Mouse (Mus musculus) spleen, postnatal 4 days (tissue): Measurements from ENCODE around the gene Syt2.

ENCODE experiments used
- DNase-seq, 2 experiments: peaks; one replicate each; pipeline ENCODE4 v3.0.0; 2022; ENCODE audit warnings: low spot score in 2 of 2

The Syt2 gene

DNA sequence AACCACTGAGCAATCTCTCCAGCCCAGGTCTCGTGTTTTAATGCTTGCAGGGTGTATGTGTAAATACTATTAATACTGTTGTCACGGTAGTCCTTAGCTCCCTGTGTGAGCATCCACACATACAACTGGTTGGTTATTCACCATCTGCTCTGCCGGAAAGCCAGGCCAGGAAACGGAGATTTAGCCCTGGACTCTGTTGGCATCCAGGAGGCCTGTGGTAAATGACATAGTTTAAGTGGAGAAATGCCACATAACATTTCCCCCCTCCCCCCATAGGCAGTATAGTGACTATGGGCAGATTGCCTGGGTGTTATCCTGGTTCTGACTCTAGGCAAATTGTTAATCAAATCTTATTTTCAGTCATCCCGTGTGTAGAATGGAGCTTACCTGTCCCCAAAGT, 4.3 kb downstream of the Syt2 start:
- no peak for DNase-seq

- peak in 1 of 2 experiments; percentile 28 for DNase-seq
Observed at GRCm38 (mm10) chr1:134651268-134651850, 4.9 kb downstream of the Syt2 start.

GRCm38 (mm10) chr1:134651851-134652398, 5.4 kb downstream of the Syt2 start:
- DNase-seq: no peak

GRCm38 (mm10) chr1:134653603-134654257, 7.3 kb downstream of the Syt2 start:
- DNase-seq: no peak

DNA sequence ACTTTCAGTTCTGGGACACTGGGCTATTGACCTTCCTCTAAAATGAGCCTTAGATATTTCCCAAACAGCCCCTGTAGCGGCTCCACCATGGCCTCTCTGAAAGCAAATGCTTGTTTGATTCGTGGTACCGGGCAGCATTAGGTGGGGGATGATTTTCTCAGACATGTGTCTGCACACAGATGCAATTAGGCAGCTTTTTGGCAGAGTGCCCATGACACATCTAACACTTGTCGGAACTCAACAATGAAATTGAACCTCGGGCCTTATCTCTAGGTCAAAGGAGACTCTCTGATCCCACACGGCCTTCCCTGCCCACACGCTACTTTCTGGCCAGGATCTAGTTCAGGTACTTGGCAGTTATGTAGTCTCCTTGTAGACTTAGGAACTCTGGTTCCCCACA, 12.4 kb downstream of the Syt2 start:
- DNase-seq: no peak

- DNase-seq: no peak
Observed at GRCm38 (mm10) chr1:134660163-134660562, 13.7 kb downstream of the Syt2 start.

GRCm38 (mm10) chr1:134671234-134672070, 25.0 kb downstream of the Syt2 start:
- no peak for DNase-seq

GRCm38 (mm10) chr1:134674312-134674711, 27.8 kb downstream of the Syt2 start:
- DNase-seq: peak; percentile 31 to 75

- peak in 1 of 2 experiments; percentile 44 for DNase-seq
Observed at GRCm38 (mm10) chr1:134679445-134679844, 33.0 kb downstream of the Syt2 start.

- DNase-seq: no peak
Observed at GRCm38 (mm10) chr1:134680617-134681016, 34.1 kb downstream of the Syt2 start.

- no peak for DNase-seq
Observed at GRCm38 (mm10) chr1:134682460-134682859, 36.0 kb downstream of the Syt2 start.

DNA sequence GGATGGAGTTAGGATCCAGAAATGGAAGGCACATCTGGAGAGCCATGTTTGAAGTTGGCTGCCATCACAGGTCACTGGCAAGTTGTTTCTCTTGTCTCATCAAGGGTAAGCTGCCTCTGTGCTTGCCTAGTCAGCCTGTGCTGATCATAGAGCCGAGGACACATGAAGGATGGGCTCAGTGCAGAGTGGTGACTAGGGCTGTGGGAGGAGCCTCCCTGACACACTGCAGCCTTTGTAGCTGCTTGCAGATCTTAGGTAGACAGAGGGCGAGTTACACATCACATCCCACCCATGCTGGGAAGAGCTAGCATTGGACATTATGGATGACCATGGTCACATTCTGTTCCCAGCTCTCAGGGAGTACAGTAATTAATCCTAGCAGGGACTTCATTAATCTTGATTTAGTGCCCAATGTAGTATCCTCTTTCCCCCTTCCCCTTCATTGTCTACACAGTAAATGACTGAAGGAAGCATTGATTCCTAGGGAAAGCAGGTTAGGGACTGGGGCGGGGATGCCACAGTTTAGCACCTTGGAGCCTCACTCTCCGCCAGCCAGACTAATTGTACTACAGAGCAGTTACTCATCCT, 40.5 kb downstream of the Syt2 start:
- DNase-seq: no peak

GRCm38 (mm10) chr1:134696302-134696701, 49.8 kb downstream of the Syt2 start:
- DNase-seq: no peak

- no peak for DNase-seq
Observed at GRCm38 (mm10) chr1:134697073-134697472, 50.6 kb downstream of the Syt2 start.

- no peak for DNase-seq
Observed at GRCm38 (mm10) chr1:134697522-134698250, 51.2 kb downstream of the Syt2 start.

DNA sequence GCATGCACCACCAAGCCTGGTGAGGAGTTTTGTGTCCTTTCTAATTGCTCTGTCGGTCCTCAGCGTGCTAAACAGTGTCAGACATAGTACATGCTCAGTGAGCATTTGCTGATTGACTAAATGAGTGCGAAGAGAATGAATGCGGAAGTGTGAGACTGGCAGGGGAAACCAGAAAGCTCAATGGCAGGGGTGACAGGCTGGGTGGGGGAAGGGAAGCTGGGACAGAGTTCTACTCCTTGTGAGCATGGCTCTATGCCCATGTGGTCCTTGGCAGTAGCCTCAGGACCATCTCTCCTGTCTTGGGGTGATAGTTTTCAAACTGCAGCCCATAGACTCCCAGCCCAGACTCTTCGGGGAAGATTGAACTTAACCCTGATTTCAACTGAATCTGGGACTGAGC, 52.0 kb downstream of the Syt2 start:
- no peak for DNase-seq

GRCm38 (mm10) chr1:134699390-134699789, 52.9 kb downstream of the Syt2 start:
- DNase-seq: no peak

DNA sequence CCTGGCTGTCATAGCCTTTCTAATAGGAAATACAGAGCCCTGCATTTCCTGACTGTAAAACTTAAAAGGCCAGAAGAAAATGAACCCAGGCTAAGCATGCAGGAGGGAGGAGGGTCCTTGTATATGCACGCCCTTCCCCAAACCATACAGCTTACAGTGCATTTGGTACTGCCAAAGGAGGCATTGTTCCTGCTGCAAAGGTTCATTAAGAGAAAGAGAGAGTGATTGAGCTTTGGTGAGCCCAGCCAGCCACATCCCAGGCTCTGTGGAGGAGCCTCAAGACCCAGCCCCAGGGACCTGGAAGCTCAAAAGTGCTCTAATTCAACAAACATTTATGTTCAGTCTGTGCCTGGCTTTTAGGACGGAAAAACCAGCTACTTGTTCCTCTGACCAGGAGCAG, 53.7 kb downstream of the Syt2 start:
- no peak for DNase-seq

DNA sequence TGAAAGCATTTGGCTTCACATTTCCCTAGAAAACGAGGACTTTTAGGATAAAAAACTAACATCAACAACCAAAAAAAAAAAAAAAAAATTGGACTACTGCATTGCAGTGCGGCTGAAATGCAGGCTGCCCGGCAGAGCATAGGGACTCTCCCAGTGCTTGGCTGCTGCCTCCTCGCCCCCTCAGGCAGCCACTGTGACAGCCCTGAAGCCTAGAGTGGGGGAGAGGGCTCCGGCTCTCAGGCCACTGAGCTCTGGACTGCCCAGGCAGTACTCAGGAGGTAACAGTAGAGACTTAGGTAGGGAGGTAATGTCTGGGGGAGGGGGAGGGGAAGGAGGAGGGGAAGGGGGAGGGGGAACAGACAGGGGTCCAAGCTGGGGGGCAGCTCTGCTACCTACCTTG, 54.2 kb downstream of the Syt2 start:
- no peak for DNase-seq

DNA sequence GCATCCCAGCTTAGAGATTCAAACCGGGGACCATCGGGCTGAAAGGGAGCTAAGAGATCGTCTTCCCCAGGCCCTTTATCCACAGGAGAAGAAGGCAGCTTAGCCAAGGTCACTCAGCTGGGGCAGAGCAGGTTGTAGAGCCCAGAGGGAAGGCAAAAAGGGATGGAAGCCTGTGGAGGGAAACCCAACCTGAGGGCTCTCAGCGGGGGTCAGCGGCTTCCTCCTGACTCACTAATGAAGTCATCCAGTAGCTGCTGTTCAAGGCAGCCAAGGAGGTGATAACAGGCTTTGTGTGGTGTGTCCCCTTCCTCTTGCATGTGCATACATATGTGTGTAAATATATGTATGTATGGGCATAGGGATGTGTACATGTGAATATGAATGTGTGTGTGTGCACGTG, 54.7 kb downstream of the Syt2 start:
- DNase-seq: no peak

DNA sequence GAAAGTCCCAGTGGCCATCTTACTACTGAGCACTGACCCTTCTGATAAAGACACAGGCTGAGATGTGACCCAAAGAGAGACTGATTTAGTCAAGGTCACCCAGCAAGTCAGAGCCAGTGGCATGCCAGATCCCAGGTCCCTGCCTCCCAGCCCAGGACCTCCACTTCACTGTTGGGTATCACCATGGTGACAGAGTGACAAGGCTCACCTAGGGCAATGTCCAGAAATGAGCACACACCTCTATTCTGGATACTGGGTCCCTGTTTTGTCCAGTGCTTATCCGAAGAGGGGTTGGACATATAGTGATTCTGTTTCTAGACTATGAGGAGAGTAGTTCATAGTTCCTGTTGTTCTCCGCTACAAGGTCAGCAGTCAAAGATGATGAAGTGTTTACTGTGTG, 56.8 kb downstream of the Syt2 start:
- no peak for DNase-seq
